Mouse (Mus musculus) lung, postnatal 36 days (tissue): ENCODE results near the gene Dnm3.
"Not testable (repeated sequence)": the region's sequence is repeated elsewhere in the genome, so short reads cannot be mapped to it uniquely, and the experiment has no call there.

Experiments used
- DNase-seq: peaks from one replicate; pipeline ENCODE4 v3.0.0; 2022; ENCODE audit warnings: mixed read lengths

Gene Dnm3

DNA sequence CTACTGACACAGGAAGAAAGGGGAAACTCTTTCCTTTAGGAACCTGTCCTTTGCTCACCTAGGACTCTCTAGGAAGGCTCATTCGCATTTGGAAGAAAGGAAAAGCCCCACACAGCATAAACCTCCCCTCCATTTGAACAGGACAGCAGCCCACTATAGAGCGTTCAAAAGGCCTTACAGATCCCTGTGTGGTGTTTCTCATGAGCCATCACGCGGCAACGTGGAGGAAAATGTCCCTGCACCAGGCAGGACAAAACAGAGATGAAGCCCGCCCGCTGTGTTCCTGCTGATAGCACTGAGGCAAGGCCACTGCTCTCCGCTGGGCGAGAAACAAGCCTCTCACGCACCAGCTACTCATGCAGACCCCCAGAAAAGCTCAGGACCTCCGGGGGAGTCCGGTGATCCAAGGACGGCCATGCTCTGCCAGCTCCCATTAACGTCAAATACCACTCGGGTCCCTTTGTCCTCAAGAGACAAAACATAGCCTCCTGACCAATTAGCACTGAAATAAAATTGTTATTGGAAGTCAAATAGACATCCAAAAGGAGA is 51.8 kb downstream of the Dnm3 start:
- DNase-seq, result no peak

DNA sequence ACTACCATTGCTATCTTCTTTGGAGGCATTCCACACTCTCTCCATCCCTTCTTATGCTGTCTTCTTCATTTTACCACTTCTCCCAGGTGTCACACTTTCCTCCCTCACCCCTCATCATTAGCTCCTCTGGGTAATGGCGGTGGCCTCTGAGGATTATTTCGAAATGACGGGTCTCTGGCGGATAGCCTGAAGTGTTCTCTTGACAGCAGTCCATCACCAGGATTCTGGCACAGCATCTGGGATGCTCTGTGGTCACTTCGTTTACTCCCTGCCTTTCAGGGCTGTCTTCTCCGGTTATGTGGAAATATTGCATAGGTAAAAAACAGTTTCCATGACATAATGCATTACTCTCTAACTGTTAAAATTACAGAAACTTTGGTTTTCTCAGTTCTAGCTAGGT is 55.0 kb downstream of the Dnm3 start:
- DNase-seq, result no peak

DNA sequence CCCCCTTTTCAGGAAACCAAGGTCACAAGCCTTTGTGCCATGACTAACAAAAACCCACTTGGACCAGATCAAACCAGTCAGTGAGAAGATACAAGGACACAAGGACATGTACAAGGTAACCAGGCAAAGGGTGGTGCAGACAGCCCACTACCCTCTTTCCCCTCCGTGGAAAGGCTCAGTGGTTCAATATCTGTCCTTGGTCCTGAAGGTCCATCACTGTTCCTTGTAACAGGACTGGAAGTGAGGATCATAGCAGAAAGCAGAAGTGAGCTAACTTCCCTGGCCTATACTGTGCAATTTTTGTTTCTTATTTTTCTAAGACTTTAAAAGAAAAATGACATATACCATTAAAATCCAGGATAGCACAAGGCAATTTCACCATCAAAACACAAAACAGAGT is 64.0 kb downstream of the Dnm3 start:
- no peak for DNase-seq

DNA sequence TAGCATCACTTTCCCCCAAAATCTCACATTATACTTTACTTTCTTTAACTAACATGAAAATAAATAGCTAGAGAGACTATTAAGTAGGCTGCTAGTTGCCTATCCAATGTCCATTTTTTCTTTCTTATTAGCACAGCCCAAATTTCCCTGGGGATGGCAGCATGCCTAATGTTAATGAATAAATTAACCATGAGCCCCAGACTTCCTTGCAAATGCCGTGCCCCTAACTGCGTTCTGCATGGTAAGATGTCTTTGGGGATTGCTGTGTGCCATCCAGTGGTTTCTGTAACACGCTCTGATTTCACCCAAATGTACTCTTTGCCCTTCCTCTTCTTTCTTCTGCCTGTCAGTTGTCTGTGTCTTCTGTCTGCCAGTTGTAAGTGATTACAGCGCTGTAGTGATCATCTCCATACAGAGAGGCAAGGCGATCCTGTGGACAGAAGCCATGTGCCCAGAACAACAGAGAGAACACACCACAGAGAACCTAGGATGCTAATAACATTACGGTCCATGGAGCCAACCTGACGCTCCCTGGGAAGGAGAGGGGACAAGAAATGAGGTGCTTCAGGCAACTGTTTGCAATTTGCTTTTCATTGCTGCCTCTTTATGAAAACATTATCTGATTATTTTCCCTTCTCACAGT is 64.9 kb downstream of the Dnm3 start:
- DNase-seq, result no peak

DNA sequence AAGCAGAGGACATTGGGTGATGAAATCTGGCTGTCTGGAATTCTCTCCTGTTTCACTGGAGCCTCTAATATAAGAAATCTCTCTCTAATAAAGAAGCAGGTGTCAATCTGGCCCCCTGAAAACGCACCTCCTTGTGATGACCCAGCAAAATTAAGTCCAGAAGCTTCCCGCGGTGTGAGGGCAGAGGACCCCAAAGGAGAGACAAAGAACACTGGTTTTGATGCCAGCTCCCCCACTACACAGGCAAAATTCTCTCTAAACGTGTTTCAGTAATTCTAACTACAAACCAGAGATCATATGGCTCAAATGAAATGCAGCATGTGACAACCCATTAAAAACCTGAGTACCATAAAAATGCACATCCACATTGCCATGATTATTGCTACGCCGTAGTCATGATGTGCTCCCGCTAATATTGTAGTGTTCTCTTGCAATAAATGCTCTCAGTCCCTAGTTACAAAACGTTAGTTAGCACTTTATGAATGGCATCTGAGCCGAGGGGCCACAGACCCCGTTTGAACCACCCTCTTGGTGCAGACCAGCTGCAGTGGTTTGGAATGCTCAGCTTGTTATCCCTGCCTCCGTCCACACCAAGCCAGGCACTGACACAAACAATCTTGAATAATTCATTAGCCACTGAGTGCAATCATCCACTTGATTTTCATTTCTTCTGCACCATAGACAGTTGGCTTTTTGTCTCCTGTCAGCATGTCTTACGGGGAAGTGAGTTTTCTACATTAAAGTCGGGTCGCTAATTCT is 67.4 kb downstream of the Dnm3 start:
- no peak for DNase-seq

DNA sequence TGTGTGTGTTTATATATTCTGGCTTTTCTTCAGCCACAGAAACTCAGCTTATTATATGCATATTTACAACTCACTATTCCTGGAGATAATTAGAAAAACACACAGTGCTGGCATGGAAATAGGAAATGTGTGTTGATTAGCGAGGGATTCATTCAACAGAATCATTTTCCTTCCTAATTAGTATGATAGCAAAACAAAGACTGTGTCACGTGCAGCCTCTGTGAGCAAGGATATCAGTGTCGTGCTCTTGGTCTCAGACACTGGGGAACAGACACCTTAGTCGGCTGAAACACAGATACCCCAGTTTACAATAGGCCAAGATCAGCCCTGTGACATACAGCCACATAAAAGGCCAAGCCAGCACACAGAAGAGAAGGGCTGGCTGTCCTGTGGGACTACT is 83.3 kb downstream of the Dnm3 start:
- DNase-seq, result no peak

DNA sequence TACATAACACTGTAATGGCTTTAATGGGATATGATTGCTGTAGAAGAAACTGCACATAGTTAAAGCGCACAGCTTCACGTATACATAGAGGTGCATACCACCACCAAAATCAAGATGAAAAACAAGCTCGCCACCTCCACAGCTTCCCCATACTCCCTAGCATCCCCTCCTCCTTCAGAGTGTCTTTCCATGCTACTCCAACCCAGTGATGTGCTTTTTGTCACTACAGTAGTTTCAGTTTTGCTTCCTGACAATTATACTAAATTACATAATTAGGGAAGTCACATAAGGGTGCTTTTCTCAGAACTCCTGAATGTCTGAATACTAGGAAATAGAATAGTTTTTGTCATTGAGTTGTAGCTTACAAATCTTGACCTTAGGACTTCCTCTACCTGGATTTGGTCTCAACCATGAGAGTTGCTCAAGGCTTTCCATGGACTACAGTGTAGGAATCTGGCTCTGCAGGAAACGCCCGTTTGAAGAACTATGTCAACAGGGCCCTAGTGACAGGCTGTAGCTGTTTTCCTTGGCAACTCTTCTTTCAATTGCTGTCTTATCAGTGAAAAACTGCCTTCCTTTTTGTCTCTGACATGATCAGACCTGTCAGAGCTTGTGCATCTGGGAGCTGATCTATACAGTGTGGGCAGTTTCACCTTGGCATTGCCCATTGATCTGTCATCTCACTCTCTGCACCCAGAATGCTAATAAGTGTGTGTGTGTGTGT is 89.2 kb downstream of the Dnm3 start:
- peak; percentile 81 for DNase-seq

DNA sequence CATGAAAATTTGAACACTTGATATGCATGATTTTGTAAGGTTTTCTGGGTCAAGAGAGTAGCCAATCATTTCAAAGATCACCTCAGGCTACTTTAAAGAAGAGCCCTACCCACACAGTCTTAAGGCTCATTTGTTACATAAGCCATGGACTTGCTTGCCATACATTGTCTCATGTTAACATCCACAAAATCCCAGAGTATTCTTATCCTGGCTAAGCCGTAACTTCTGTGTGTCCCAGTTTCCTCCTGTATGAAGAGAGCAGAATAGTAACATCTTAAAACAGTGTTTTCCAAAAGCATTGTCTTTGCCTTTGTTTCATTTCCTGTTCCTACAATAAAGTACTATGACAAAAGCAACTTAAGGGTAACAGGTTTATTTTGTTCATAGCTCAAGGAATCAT is 104.8 kb downstream of the Dnm3 start:
- not testable (repeated sequence) for DNase-seq

DNA sequence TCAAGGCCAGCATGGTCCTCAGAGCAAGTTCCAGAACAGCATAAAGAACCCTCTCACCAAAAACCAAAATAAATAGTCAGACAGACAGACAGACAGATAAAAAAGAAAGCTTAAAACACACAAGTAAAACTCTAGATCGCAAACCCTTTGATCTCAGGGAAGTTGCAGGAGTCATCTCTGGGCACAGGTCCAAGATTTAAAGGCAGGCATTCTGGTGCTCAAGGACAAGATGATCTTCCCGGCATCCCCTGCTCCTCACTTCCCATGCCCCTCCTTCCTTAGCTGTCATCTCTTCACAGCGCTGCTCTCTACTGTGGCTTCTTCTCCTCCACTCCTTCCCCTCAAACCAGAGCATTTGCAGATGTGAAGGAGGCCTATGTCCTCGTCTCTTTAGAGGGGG is 108.1 kb downstream of the Dnm3 start:
- DNase-seq, result peak; percentile 7

DNA sequence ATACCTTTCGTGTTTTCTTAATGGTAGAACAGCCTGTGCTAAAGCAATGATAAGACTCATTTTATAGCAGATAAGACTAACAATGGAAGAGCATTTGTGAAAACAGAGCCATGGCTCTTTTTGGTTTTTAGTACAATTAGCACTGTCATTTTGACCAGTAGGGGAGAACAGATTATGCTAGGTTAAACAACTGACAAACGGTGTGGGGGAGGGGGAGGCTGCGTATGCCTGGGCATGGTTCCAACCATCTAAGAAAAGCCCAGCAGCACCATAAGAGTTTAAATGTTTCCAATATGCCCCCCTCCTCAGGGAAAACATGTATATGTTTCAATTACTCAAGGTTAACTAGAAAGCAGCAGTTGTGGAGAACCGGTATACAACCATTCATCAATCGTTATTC is 115.9 kb downstream of the Dnm3 start:
- DNase-seq, result peak; percentile 8

DNA sequence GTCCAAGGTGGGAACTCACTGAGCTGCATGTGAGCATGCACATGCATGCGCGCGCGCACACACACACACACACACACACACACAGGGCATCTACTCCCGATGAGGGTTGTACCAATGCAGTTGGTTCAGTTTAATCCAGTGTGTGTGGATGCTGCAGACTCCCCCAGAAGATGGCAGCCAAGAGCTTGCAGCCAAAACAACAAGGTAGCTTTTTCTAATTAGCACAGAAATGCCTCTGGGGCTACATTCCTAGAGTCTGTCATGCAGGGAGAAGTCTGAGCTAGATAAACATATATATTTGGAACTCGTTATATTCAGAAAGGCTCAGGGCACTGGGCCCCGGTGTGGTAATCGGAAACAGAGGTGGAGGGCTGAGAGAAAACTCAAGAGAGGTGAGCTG is 118.6 kb downstream of the Dnm3 start:
- DNase-seq, result peak; percentile 74

DNA sequence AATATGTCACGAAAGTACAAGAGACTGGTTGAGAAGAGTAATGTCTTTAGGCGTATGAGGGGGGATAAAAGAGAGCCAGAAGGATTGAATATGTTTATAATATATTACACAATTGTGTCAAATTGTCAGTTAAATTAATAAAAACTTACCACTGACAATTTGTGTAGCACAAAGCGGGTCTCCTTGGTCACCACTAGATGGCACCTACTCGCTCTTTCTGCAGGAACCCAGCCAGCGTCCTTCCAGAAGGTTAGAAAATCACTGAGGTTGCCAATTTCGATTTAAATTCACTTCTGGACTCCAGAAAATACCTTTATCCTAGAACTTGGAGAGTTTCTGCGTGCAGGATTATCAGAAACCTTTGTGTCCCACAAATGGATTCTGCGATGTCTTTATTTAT is 119.8 kb downstream of the Dnm3 start:
- DNase-seq, result peak; percentile 58

DNA sequence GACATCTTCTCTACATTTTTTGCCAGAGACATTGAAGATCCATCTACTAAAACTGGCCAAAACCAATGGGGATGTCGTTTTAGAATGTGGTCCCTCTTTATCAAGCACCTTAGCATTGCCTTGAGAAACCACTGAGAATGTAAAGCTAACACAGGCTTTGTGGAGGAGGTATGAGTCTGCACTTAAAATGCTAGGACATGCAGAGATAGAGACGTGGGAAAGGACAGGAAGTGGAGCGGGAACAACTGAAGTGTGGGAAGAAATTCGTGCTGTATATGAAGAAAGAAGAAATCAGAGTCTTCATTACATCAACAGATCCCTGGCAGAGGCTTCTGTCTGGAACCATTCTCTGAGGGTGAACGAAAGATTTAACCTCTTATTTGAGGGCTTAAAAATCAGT is 121.4 kb downstream of the Dnm3 start:
- no peak for DNase-seq

DNA sequence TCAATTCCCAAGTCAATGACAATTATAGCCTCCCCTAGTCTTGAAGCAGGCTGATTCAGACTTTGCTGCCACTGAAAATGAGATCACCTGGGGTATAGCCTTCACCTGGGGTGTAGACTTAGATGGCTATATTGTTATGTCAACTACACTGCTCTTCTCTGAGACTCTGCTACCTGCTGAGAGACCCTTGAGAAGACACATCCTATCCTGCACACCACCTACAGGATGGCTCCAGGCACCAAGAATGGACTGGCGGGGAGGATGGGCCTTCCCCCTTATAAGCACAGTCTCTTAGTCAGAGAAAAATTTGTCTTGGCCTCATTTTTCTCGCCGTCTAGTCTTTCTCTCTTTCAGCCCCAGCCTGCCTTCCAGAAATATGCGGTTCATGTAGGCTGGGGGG is 123.1 kb downstream of the Dnm3 start:
- DNase-seq, result no peak

DNA sequence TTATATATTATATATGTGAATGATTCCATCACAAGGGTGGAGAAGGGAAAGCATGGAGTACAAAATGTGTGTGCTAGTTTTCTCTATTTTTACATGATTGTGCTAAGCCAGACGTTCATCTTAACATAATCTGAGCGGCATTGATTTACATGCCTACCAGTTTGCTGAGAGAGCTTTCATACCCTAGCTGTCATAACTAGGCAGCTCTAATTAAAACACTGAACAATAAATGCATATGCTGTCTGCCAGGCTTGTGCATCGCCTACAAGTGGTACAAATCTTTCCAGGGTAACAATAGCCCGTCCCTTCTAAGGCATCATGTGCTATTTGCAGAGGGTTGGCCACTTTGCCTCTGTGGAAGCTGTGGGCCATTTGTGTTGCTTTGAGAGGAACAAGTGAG is 124.0 kb downstream of the Dnm3 start:
- no peak for DNase-seq

DNA sequence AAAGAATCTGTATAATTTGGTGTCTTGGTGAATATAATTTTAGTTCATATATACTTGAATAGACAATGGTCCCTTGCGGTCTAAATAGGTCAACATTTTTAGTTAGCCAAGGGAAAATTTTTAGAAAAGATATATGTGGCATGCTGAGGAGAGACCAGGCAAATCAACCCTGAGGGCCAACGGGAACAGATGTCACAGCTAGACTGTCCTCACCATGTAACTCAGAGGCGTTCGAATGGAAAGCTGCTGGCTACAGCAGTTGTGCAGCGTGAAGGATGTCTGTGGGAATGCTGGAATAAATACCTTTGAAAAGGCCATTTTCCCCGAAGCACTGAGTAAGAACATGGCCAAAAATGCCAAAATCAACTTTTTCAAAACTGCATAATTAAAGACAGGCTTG is 128.5 kb downstream of the Dnm3 start:
- no peak for DNase-seq

DNA sequence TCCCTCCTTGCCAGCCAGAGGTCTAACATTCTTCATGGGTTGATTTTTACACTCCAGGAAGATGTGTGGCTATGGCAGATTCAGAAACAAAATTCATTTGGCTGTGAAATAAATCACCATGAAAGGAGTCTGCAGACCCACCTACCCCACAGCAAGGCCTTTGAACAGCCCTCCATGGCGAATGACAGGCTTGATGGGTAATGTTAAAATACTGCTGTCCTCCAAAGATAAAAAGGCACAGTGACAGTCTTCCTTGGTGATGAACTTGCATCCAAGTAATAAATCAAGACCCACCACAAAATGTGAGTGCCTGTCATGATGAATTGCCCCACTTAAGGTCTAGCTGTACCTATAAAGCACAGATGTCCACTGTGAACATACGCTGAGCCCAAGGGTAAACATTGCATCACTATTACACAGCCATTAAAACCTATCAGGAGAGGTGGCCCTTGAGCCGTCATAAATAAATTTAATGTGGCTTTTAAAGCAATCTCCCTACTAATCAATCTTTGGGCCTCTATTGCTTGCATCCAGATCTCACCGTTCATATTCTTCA is 131.3 kb downstream of the Dnm3 start:
- no peak for DNase-seq

DNA sequence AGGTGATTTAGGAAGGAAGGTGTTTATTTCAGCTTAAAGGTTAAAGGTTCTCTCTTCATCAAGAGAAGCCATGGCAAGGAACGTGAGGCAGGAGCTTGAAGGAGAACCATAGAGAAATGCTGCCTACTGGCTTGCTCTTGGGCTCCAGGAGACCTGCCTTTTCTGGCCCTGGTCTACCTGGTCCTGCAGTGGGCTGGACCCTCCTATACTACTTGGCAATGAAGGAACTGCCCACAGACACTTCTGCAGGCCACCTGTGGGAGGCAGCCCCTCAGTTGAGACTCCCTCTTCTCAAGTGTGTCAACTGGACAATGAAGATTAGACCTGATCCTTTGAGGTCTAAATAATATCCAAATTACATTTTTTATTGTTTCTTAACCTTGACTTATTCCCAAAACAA is 140.7 kb downstream of the Dnm3 start:
- no peak for DNase-seq

DNA sequence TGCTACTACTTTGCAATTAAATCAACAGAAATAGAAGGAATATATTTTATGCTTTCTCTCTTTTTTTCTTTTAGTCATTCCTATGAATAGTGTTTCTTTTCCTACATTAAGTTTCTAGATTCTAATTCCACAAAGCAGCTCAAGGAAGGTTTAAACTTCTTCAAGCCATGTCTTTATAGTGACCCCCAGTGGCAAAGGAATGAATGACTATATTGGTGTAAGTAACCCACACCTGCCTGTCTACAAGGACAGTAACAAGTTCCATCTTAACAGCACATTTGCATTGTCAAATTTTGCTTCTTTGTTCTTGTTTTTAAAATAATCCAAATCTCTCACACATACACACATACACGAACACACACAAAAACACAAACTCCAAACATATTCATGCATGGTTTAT is 141.2 kb downstream of the Dnm3 start:
- DNase-seq, result peak; percentile 59

DNA sequence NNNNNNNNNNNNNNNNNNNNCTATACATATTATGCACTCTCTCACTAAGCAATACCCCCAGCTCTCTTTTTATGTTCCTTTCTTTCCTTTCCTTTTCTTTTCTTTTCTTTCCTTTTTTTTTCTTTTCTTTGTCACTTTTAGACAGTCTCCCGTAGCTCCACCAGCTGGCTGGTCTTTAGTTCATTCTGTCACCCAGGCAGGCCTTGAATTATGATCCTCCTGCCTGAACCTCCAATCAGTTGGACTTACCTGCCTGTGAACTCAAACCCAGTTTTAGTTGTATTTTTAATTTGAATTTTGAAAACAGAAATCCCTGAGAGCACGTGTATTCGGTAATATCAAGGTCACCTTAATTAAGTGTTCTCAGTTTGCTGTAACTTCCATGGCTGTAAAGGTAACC is 141.6 kb downstream of the Dnm3 start:
- no peak for DNase-seq

DNA sequence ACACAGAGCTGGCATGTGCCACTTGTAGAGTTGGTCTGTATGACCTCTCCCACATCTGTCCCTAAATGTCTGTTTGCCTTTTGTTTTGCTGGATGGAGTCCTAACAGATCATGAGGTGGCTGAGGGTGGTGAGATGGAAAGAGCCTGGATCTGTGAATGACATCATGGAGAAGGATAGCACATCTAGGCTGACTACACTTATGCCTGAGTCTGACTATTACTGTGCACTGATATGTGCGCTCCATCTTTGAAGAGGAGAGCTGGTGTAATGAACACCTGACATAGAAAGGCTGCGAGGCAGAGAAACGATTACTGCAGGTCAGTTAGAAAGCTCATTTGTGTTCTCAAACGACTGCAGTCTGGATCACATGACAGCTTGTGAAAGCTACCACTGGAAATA is 149.2 kb downstream of the Dnm3 start:
- no peak for DNase-seq

DNA sequence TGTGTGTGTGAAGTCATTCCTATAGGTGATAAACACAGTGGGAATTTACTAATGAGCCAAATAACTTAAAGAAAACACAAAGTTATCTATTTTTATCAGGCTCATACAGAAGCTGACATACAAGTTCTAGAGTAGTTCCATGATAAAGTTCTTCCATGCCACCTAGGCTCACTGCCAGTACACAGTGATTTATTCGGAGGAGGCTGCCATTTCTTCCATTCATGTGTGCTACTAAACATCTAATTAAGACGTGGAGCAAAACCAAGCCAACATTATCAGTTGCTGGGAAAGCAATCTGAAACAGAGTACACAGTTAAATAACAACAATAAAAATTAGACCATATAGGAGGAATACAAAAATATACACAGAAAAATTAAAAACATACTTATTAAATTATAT is 150.2 kb downstream of the Dnm3 start:
- DNase-seq, result no peak

DNA sequence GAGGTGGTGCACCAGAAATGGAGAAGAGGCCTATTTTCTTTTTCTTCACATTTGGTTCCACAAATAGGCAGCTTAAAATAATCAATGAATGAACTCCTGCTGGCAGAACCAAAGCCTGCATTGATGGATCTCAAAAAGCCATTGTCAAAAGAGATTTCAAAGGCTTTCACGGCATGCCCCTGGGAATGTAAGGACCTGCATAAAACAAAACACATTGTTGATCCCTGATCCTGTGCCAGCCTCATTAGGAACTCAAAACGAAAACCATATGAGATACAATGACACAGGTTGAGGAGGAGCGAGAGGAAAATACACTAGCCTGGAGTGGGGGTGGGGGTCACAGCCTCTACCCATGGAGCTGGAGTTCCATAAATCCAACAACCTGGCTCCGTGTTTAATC is 153.4 kb downstream of the Dnm3 start:
- DNase-seq, result no peak

DNA sequence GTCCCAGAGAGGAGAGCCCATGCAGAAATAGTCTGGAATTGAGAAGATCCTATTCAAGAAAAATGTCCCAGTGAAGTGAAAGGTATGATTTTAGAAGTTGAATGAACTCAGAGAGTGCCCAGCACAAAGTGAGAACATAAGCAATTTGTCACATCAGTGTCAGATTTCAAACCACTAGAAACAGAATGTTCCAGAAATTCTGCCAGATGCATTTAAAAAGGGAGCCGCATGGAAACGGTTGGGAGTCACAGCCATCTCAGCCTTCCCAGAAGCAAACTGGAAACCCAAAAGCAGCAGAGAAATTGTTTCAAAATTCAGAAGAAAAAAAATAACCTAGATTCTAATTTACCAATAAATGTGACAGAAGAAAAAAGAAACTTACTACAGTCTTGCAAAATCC is 154.7 kb downstream of the Dnm3 start:
- peak; percentile 39 for DNase-seq
